ENCODE assay signal across 21 mouse cellular contexts in the genomic region with DNA sequence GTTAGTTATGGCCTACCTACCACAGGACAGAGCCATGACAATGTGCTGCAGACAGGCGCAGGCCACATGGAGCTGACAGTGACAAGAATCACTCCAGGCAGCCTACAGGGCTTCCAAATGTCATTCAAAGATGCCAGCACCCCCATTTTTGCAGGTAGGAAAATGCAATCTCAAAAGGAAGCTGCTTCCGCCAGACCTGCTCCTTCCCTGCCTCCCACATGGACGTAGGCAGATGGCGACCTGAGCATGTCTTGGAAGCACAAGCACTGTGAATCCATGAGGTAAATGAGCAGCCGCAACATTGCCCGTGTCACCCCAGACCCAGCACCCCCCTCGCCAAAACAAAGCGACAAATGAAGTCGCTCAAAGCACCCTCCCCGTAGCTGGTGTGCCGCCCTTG. TPM values are rescaled to one million over a fixed set of nuclear protein-coding genes. Genes with fewer than 3 reads are reported as not detected.
DNase-seq lines count a peak whose midpoint lies in the region; ATAC-seq and TF ChIP-seq lines count a peak whose summit lies in the region.
"Had no signal": no experiment of that assay in that cellular context is flagged by ENCODE, and none has a peak within 500 bp of the region (broad histone marks: within the 10 kb centered on the region; RNA-seq: fewer than 3 reads in every experiment).

No protein-coding gene starts in this region.

- ATAC-seq in cerebellum, adult (ENCODE audit: insufficient number of reproducible peaks, low FRiP score, low TSS enrichment) = 0 out of 2 replicates have a peak, but pooled peaks have one; percentile 27
- ATAC-seq in hindbrain, embryonic 11.5 days (ENCODE audit: low FRiP score) = no peak
- no peak for ATAC-seq in kidney, embryonic 14.5 days (ENCODE audit: low FRiP score, low TSS enrichment)
- no peak for ATAC-seq in midbrain, postnatal 0 days (ENCODE audit: low FRiP score)
- ATAC-seq: CD4-positive, CD25-positive, alpha-beta regulatory T cell, adult 4 months; forebrain, embryonic 16.5 days; intestine, embryonic 15.5 days had no signal

- H3K4me1 ChIP-seq in hindbrain, embryonic 11.5 days (replicated peaks; ENCODE audit: control insufficient read depth, insufficient read depth, low read length) = no peaks in the 10 kb centered on the region
- H3K4me1 ChIP-seq in kidney, embryonic 14.5 days (ENCODE audit: control insufficient read depth, insufficient read depth, low read length) = no peaks in the 10 kb centered on the region
- no peaks in the 10 kb centered on the region for H3K4me1 ChIP-seq in midbrain, postnatal 0 days (ENCODE audit: insufficient read depth, low read length)
- H3K4me1 ChIP-seq: embryonic facial prominence, embryonic 13.5 days; intestine, embryonic 15.5 days had no signal

- DNase-seq in cerebellum, postnatal 4 days (ENCODE audit: low spot score in 2 of 2) = no peak
- peak; percentile 69 for DNase-seq in cerebellum, adult 9-10 months
- peak; percentile 66 to 71 for DNase-seq in cerebellum, postnatal 25 days
- no peak for DNase-seq in hindbrain, embryonic 11.5 days (ENCODE audit: low spot score)
- no peak for DNase-seq in midbrain, postnatal 0 days (ENCODE audit: low spot score)
- DNase-seq: adrenal gland, postnatal 10 days; B cell, adult 2 months; gastrocnemius, postnatal 10 days; heart, adult 18-20 months; heart, postnatal 10 days; kidney, adult 18-20 months had no signal

- H3K4me2 ChIP-seq in hindbrain, embryonic 11.5 days (replicated peaks; ENCODE audit: low read depth, low read length) = no peak overlapping the region
- no peak overlapping the region for H3K4me2 ChIP-seq in kidney, embryonic 14.5 days (replicated peaks; ENCODE audit: low read depth, low read length)
- no peak overlapping the region for H3K4me2 ChIP-seq in midbrain, postnatal 0 days (ENCODE audit: low read depth, low read length, poor library complexity, severe bottlenecking)
- H3K4me2 ChIP-seq: embryonic facial prominence, embryonic 13.5 days; forebrain, embryonic 12.5 days; hindbrain, embryonic 14.5 days; intestine, embryonic 15.5 days had no signal

- H3K27me3 ChIP-seq in hindbrain, embryonic 11.5 days (ENCODE audit: control insufficient read depth, insufficient read depth, low read length) = no peaks in the 10 kb centered on the region
- H3K27me3 ChIP-seq in kidney, embryonic 14.5 days (ENCODE audit: control insufficient read depth, insufficient read depth, low read length) = no peaks in the 10 kb centered on the region
- no peaks in the 10 kb centered on the region for H3K27me3 ChIP-seq in midbrain, postnatal 0 days (ENCODE audit: insufficient read depth, low read length)
- H3K27me3 ChIP-seq: embryonic facial prominence, embryonic 13.5 days; forebrain, embryonic 12.5 days; intestine, embryonic 15.5 days had no signal

- H3K36me3 ChIP-seq in hindbrain, embryonic 11.5 days (ENCODE audit: control insufficient read depth, insufficient read depth, low read length) = no peaks in the 10 kb centered on the region
- H3K36me3 ChIP-seq in kidney, embryonic 14.5 days (ENCODE audit: control insufficient read depth, insufficient read depth, low read length) = peaks cover 75% of the 10 kb centered on the region
- peaks cover 70% of the 10 kb centered on the region for H3K36me3 ChIP-seq in midbrain, postnatal 0 days (ENCODE audit: insufficient read depth, low read length)

- no peaks in the 10 kb centered on the region for H3K9me3 ChIP-seq in hindbrain, embryonic 11.5 days (ENCODE audit: control insufficient read depth, low read length)
- no peaks in the 10 kb centered on the region for H3K9me3 ChIP-seq in kidney, embryonic 14.5 days (ENCODE audit: control insufficient read depth, low read length)
- no peaks in the 10 kb centered on the region for H3K9me3 ChIP-seq in midbrain, postnatal 0 days (ENCODE audit: low read length)
- H3K9me3 ChIP-seq: embryonic facial prominence, embryonic 13.5 days; forebrain, embryonic 12.5 days; G1E; heart, embryonic 10.5 days; intestine, embryonic 15.5 days had no signal

- WGBS in hindbrain, embryonic 11.5 days = 93% methylated on average over 11 of the region's 11 CpGs
- 93% methylated on average over 11 of the region's 11 CpGs for WGBS in kidney, embryonic 14.5 days
- WGBS in midbrain, postnatal 0 days = 94% methylated on average over 11 of the region's 11 CpGs

- no peak overlapping the region for H3K9ac ChIP-seq in hindbrain, embryonic 11.5 days (ENCODE audit: low read depth, low read length)
- no peak overlapping the region for H3K9ac ChIP-seq in kidney, embryonic 14.5 days (ENCODE audit: low read depth, low read length)
- no peak overlapping the region for H3K9ac ChIP-seq in midbrain, postnatal 0 days (replicated peaks; ENCODE audit: low read length, poor library complexity, severe bottlenecking)
- H3K9ac ChIP-seq: embryonic facial prominence, embryonic 13.5 days; forebrain, embryonic 12.5 days; hindbrain, embryonic 14.5 days; intestine, embryonic 15.5 days had no signal

- no peak overlapping the region for H3K4me3 ChIP-seq in hindbrain, embryonic 11.5 days (ENCODE audit: low read depth, low read length)
- no peak overlapping the region for H3K4me3 ChIP-seq in kidney, embryonic 14.5 days (ENCODE audit: low read length)
- no peak overlapping the region for H3K4me3 ChIP-seq in midbrain, postnatal 0 days (ENCODE audit: low read depth, low read length)
- H3K4me3 ChIP-seq: embryonic facial prominence, embryonic 13.5 days; forebrain, embryonic 12.5 days; heart, embryonic 10.5 days; intestine, embryonic 15.5 days had no signal

- no peak for TF ChIP-seq CTCF in midbrain, postnatal 0 days (IDR thresholded peaks at IDR 0.05)

- no peak overlapping the region for H3K27ac ChIP-seq in hindbrain, embryonic 11.5 days (ENCODE audit: low read depth, low read length)
- no peak overlapping the region for H3K27ac ChIP-seq in kidney, embryonic 14.5 days (ENCODE audit: low read depth, low read length)
- no peak overlapping the region for H3K27ac ChIP-seq in midbrain, postnatal 0 days (ENCODE audit: low read depth, low read length)
- H3K27ac ChIP-seq: embryonic facial prominence, embryonic 13.5 days; forebrain, embryonic 12.5 days; heart, embryonic 10.5 days; hindbrain, embryonic 14.5 days; intestine, embryonic 15.5 days had no signal

RNA-seq across cellular contexts. Expression of gene Cabin1, which starts 51.1 kb away (rescaled TPM):
- 34.8 and 40.9 TPM in 2 replicates for polyA plus RNA-seq in hindbrain, embryonic 11.5 days (2014; fragmentation: Nextera tagmentation; extraction: Ambion mirVana)
- polyA plus RNA-seq in kidney, embryonic 14.5 days (2014; fragmentation: Nextera tagmentation; extraction: Ambion mirVana) = 32.3 and 37.7 TPM in 2 replicates
- 83.4 and 93.3 TPM in 2 replicates for total RNA-seq in midbrain, postnatal 0 days (2014; rRNA removed)
- polyA plus RNA-seq in midbrain, postnatal 0 days (2015; fragmentation: Nextera tagmentation; extraction: Ambion mirVana) = 30.1 and 31.6 TPM in 2 replicates

Comparison
In these comparisons a context has a peak if more than half of its experiments do, and no peak if none do; other contexts are left out.
1. DNase-seq: peak in cerebellum, adult 9-10 months (single experiment) and cerebellum, postnatal 25 days (2 of 2); none in cerebellum, postnatal 4 days (0 of 2), hindbrain, embryonic 11.5 days (single experiment) and midbrain, postnatal 0 days (single experiment).